Mouse (Mus musculus) common myeloid progenitor, adult 5-6 weeks (primary cell): ENCODE measurements around the gene Cdc42. TPM values are rescaled to one million over a fixed set of nuclear protein-coding genes. Genes with fewer than 3 reads are reported as not detected.

Experiments
- ATAC-seq: replicated peaks from 2 replicates; pipeline ENCODE4 v1.8.0; 2016; ENCODE audit warnings: low read depth, mild to moderate bottlenecking, moderate TSS enrichment, inconsistent platforms; ENCODE audit not compliant: poor library complexity, severe bottlenecking
- total RNA-seq: library from RNA; stranded (forward); fragments of 200-1000, 187-1606 nt; gene quantifications from 2 replicates; pipeline ENCODE4 v1.2.3, GENCODE M21; 2017

Cdc42 gene
- total RNA-seq, 1 experiment from 2014 or later = 507 TPM

DNA sequence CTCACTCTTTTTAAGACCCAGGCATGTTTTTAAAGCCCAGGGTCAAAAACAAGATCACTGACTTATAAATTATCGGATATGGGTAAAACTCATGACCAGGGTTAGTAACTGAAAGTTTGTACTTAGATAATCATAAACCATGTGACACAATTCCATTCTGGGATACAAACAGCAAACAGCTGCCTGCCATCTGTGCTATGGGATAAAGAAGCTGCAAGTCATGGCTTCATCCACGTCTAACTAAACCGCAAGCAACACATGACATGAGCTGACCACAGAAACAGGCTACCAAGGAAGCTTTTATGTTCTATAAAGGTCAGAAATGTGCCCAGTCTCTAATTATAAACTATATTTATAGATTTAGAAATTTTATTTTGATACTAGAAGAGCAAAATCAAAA lies 31.0 kb downstream of the Cdc42 start:
- ATAC-seq = peak; percentile 90

DNA sequence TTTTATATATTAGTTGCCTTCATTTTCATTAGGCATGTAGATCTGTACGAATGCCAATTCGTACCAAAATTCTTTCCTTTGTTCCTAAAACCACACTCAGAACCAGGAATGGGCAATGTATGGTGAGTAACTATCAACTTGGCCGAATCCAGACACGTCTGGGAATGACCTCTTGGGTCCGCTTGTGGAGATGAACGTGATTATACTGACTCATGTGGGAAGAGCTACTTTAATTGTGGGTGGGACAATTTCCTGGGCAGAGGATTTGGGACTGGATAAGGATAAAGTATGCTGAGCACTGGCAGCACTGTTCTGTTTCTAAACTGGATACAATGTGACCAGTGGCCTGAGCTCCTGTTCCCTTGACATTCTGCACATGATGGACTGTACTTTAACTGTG lies 32.6 kb downstream of the Cdc42 start:
- ATAC-seq = no peak

DNA sequence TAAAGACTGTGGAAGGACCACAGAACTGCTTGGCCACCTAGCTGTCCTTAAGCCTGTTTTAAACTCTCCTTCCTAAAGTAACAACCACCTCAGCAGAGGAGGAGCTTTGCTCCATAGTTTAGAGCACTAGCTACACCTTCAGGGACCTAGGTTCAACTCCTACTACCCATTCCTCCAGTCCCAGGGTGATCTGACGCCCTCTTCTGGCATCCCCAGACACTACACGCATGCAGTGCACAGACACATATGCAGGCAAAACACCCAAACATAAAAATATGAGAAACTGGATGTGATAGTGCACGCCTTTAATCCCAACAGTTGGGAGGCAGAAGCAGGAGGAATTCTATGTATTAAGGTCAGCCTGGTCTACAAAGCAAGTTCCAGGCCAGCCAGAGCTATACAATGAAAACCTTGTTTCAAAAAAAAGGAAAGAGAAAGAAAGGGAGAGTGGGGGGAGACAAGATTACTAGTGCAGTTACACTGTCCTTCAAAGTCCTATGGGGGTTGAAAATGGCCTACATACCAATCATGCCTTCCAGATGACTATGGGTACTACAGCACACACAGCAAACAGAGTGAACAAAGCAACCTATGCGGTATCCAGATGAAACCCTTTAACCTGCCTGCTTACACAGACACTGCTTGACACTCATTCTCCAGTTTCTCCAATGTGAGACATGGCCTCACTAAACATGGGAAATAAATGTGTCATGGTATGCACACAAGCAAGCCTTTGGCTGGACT lies 41.3 kb downstream of the Cdc42 start:
- no peak for ATAC-seq

DNA sequence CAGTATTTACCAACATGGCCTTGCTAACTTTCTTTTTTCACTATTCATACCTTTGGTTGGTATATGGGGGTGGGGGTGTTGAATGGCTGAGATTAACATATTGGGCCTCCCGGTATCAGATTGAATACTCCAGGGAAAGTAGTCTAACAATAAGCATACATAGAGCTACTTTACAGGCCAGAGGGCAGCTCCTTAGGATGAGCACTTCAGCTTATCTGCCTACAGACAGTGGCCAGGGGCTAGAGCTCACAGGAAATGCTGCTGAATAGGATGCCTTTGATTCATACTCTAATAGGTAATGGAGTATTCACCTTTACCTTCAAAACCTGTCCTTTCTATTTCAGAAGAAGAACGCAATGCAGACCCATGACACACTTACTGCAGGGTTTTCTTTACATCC lies 42.5 kb downstream of the Cdc42 start:
- ATAC-seq = no peak

DNA sequence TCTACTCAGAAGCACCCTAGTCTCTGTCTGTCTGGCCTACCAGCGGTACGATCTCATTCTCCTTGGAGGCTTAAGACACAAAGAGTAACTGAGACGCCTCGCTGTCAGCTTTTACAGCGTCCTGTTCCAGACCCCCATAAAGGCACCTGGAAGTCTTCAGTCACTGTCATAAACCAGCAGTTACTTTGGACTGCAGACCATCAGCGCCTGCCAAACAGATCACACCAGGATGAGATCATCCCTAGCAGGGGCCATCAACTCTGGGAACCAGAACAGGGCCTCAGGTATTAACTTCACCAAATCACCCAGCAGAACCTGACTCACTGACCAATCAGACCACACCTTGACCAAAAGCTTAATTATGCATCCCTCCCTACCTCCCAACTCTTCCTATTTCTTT lies 43.0 kb downstream of the Cdc42 start:
- no peak for ATAC-seq

DNA sequence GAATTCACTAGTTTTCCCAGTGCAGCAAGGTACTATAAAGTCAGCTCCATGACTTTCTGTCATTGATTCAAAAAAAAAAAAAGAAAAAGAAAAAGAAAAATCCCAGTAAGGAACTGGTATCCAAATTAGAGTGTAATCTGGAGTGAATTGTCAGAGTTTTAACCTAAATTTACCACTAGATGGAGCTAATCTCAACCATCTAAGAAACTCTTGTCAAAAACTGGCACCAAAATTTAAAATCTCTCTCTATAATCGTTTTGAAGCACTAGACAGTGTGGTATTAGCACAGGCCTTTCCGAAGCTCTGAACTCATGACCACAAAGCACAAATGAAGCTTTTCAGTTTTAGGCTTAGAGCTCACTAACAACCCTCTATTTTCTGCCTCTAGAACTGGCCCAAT lies 44.0 kb downstream of the Cdc42 start:
- ATAC-seq = no peak

DNA sequence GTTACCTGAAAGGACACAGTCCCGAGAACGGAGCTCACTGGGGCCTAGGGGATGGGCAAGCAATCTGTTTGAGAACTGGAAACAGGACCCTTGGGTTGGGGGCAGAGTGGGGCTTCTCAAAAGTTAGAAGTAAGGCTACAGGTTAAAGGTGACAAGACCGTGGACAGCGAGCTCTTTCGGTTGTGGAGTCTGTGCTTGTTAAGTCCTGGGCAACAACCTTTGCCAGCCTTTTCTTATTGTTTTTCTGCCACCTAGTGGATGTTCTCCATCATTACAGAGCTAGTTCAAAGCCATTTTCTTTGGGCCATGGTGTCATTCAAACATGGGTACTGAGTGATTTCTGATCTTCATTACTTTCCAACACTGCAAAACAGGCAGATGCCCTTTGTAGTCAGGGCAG lies 49.1 kb downstream of the Cdc42 start:
- peak; percentile 60 for ATAC-seq

DNA sequence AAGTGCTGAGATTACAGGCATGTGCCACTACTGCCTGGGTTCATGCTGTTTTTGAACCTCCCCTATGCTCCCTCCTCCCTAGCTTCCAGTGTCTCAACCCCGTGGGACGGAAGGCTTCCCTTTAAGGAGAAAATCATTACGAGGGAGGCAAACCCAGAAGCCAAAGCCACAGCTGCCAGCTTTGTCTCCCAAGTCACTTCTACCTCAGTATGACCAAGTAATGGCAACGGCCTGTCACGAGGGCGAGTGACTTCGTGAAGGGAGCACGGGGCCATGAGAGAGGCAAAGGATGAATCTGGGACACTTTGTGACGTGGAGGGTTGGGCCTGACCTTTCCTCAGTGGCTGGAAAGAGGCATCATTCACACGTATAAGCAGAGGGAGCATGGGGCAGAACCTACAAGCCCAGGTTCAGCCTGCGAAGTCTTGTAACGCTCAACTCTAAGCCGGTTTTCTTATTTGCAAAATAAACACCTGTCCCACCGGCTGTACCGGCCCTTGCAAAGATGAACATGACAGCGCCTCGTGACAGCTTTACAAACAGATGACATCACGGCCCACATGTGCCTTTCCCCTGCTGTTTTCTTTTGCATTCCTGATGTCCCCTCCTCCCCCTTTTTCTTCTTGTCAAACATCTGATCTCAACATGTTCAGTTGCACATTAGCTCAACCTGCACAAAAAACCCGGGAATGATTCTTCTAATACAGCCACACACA lies 50.4 kb downstream of the Cdc42 start:
- ATAC-seq = no peak

DNA sequence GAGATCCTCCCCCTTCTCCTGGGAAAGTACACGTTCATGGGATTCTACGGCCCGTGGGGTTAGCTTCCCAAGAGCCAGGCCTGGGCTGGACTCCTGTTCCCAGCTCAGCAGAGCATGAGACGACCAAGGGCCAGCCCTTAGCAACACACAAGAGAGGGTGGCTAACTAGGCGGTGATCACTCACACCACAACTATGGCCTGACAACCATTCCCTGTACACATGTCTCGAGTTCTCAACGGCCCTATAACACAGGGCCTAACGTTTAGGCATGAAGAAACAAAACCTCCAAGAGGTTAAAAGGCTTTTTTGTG lies 51.0 kb downstream of the Cdc42 start:
- no peak for ATAC-seq

DNA sequence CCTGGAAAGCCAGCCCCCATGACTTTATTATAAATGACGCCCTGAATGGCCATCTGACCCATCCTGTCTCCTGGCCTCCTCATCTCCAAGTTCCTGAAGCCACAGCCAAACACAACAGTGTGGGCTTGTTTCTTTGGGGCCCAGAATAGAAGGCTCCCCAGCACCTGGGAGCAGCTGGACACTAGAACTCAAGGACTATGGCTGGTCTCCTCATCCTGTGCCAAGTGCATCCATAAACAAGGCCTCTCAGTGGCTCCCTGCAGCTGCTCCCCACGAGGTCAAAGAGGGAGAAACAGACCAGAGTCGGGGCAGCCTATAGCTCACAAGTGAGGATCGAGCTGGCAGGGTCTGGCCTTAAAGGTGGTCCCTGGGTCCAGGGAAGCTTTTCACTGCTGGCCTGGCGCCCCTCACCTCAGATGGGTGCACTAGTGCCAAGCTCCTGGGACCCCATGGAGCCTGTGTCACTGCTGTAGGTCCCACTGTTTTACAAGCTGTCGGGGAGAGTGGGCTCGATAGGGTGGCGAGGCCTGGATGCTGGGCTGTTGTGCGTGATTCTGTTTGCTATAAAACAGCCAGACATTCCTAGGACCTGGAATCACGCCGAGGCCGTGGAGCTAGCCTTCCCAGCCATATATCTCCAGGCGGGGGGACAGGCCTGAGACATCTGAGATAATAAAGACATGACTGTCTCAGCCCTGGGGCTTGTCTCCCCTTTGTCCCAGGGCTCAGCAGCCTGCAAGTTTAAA lies 51.5 kb downstream of the Cdc42 start:
- ATAC-seq = no peak

DNA sequence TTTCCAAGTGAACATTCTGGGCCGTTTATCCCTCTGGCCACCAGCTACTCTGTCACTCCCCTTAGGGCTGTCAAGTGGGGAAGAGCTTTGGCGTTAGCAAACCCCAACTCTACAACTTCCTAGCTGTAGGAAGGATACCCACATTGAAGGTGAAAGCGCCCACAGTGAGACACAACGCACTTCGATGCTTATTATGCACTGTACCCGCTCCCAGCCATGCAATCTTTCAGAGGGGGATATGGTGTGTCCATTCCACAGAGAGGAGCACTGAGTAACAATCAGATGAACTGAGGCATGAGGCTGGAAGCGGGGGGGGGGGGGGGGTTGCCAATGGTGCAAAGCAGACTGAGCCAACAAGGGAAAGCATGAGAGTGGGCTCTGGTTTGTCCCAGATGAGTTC lies 52.5 kb downstream of the Cdc42 start:
- ATAC-seq = no peak

DNA sequence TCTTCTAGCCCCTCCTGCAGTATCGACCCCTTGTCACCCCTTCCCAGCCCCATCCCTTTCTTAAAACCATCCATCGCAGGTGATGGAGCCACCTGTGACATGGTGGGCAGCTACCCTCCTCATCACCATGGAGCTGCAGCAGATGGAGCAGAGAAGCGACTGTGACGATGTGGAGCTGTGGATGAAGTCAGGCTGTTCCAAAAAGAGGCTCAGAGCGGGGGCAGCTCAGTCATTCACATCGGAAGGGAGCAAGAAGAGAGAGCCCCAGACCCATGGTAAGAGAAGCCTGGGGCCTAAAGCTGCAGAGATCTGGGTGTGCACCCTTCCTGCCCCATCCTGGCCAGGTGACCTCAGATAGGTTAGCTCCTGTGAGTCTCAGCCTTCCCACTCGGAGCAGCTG lies 53.4 kb downstream of the Cdc42 start:
- no peak for ATAC-seq

DNA sequence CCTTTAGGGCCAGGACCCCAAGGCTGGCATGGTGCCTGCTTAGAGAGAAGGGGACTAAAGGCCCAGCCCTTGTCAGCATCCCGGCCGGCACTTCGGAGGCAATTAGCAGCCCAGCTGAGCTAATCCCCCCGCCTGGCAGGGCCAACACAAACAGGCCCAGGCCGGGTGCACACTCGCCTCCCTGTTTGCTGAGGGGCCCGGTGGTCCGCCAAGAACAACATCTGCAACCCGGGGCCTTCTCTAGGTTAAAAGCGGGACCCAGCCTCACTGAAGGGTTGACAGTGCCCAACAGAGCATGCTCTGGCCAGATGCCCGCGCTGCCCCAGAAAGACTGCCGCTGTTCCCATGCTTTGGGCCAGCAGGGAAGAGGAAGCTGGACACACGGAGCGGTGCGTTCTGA lies 55.9 kb downstream of the Cdc42 start:
- no peak for ATAC-seq

DNA sequence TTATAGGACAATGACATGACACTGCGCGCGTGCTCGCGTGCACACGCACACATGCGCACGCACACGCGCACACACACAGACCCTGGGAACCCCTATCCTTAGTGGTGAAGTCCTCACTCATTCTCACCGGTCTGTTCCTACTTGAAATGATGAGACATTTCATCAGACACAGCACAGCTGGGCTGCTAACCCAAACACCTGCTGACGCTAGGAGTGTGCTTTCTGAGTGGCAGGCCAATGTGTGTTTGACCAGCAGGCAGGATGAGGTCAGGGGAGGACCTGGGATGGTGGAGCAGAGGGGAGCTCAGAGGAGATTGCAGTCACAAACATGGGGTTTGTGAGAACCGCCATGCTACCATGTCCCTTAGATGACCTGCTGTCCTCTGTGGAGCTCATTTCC lies 57.3 kb downstream of the Cdc42 start:
- ATAC-seq = no peak

DNA sequence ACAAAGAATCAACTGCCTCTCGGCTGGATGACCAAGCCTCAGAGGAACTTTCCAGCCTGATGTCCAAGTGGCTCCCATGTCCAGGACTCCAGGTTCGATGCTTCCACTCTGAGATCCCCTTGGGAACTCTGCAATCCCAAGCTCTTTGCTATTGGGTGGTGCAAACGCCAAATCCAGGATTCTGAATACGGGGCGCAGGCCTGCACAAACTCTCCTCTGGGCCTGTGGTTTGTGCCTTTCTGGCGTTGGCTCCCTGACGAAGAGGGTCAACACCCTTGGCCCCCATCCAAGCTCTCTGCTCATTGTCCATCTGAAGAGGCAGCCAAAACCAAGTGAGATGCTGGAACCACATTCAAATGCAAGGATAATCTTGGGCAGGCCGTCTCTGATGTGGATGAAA lies 59.1 kb downstream of the Cdc42 start:
- ATAC-seq = no peak

DNA sequence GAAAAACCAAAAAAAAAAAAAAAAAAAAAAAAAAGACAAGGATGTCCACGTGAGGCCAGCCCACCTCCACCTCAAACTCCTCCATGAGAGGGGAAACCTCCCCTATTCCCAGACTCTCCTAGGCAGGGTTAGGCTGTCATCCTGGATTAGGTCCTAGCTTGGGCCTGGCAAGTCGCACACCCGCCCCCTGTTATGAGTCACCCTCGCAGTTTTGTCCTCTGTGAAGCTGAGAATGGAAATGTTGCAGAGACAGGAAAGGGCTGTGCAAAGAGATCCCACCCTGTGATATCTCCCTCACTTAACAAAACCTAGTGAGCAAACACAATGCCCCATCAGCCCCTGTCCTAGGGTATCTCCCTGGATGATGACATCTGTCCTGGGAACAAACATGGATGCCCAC lies 59.9 kb downstream of the Cdc42 start:
- no peak for ATAC-seq

DNA sequence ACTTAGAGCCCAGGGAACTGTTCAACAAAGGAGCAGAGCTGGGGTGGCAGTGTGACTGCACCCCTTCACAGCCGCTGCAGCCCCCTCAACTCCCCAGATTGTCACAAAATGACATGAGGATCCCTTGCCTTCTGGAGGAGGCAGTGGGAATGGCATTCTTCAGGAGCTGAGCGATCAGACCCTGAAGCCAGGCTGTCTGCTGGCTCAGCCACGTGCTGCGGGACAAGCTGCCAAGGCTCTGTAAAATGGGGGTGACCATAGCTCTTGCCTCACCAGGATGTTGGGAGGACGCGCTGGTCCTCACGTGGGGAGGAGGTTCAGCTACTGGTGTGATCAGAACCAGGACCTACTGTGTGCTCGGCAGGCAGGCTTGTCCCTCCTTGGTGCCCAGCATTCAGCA lies 62.6 kb downstream of the Cdc42 start:
- ATAC-seq = no peak

DNA sequence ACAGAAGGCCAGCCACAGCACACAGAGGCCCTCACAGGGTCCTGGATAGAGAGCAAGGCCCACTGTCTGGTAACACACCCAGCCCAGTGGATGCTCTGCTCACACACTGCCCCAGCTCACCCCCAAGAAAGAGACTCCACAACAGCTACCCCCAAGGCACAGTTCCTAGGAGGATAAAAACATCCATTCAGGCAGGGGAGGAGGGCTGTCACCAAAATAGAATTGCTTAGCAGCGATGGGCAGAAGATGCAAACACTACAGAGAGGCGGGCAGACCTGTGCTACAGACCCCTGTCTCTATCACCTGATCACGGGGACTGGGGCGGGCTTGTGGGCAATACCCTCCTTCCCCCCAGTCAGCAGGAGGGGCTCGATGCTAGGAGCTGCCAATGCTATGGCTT lies 63.0 kb downstream of the Cdc42 start:
- ATAC-seq = no peak

DNA sequence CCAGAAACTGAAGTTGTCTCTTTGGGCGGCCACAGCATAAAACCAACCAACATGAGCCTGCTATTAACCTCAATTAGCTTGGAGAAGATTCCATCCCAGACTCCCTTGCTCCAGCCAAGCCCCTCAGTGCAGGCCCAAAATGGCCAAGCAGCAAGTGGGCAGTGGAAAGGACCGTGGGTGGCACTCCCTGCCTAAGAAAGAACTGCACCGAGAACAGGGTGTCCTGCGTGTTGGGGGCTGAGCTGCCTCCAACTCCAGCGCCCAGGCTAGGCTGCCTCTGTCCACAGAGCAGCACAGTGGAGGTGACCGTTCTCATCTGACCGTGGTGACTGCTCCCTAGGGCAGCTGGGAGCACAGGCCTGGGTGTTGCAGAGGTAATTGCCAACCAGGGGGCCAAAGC lies 63.5 kb downstream of the Cdc42 start:
- no peak for ATAC-seq

DNA sequence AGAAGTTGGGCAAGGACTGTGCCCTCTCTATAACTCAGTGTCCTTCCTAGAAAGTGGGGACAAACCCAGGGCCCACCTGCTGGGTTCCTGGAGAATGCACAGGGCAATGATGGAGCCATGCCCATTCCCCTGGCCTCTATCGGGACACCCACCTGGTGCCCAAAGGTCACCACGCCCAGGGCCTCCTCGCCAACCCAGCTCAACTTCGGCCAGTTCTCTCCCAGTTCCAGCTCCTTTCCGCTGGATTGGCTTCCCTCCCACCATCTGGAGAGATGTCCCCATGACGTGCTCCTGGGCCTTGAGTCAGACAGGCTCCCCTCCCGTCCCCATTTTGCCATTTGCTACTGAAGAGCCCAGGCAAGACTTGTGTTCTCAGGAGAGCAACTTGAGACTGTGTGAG lies 64.9 kb downstream of the Cdc42 start:
- ATAC-seq = no peak

DNA sequence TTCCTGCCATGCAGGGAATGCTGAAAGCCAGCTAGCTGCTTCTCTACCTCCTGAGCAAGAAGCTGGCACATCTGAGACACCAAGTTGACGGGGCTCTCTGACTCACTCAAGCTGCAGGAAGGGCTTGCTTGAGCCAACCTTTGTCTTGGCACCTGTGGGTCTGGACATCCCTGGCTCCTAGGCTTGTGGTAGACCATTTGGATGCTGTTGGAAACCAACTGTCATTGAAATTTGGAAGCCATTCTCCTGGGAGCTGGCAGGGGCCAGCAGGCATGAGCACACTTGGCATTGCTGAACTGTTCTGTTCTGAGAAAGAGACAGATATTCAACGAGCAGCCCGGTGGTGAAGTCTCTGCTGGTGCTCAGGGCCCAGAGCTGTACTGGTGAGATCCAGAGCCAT lies 67.3 kb downstream of the Cdc42 start:
- no peak for ATAC-seq

DNA sequence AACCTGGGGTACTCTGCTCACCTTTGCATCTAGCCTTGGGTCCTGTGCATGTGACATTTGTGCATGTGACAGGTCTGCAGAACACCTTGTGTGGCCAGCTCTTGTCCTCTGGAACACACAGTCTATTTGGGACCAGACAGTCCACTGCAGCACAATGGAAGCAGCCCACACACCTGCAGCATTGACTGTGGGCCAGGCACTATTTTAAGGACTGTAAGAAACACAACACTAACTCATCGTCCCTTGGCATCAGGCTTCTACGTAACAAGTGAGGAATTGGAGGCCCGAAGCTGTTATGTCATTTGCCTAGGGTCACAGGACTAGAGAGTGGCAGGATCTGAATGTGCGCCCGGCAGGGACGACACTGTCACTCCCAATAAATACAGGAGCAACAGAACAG lies 67.8 kb downstream of the Cdc42 start:
- ATAC-seq = no peak
